Mouse (Mus musculus): ENCODE measurements around the gene Upk2. TPM values are rescaled to one million over a fixed set of nuclear protein-coding genes. Genes with fewer than 3 reads are reported as not detected.
A peak's percentile ranks its signal among the peaks of the same experiment; 100 is the strongest.

The Upk2 gene
- total and polyA plus RNA-seq, 3 experiments: 0.53 TPM; not detected in 2

GRCm38 (mm10) chr9:44406906-44407751 lies 47.6 kb downstream of the Upk2 start, which contains the start of the genes Rps25 and Trappc4:
Rps25 (plus strand) TSS chr9:44407139.
Trappc4 (minus strand) TSS chr9:44407600.
- Histone ChIP-seq H3K27me3 (ENCODE audit: control insufficient read depth, insufficient read depth, low read length) (no peaks in the 10 kb centered on the region), H3K36me3 (ENCODE audit: control insufficient read depth, insufficient read depth, low read length) (peaks cover 12% of the 10 kb centered on the region), H3K79me2 (replicated peaks; ENCODE audit: control insufficient read depth, insufficient read depth, low read length) (no peaks in the 10 kb centered on the region), H3K27ac (peak within 1 kb of the TSS; percentile 94), H3K4me3 (peak within 1 kb of the TSS; percentile 79), H3K4me1 (ENCODE audit: control insufficient read depth, insufficient read depth, low read length) (peaks cover 1% of the 10 kb centered on the region; the same call in 1 of the 2 replicates), H3K9ac (ENCODE audit: low read depth, low read length) (peak within 1 kb of the TSS; percentile 92)
- TF ChIP-seq POLR2A (IDR thresholded peaks at IDR 0.05; ENCODE audit: insufficient read depth, low read depth, low read length) (peak; percentile 71; the same call in 1 of the 2 replicates), EP300 (IDR thresholded peaks at IDR 0.05; ENCODE audit: insufficient read depth, low read depth, low read length) (peak; percentile 68), CTCF (IDR thresholded peaks at IDR 0.05) (no peak)
- peak; percentile 94 for DNase-seq
- WGBS: under 1% methylated on average over 51 of the region's 51 CpGs
- intact Hi-C loops (cut with DNase I): no loop called here

DNA sequence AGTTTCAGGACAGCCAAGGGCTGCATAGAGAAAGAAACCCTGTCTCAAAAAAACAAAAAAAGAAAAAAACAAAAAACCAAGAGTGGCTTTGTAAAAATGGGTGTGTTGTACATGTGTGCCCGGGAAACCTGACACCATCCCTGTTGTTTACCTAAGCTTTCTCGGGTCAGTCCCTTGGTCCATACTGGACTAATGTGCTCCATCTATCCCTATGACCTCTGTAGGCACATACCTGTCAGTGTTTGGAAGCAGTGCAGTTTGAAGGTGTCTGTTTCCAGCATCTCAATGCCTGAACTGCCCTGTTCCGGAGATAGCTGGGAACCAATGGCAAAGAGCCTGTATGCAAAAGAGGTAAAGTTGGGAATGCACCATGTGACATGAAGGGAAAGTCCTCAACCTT lies 49.8 kb downstream of the Upk2 start:
- Histone ChIP-seq H3K79me2 (replicated peaks; ENCODE audit: control insufficient read depth, insufficient read depth, low read length) (no peaks in the 10 kb centered on the region), H3K36me3 (ENCODE audit: control insufficient read depth, insufficient read depth, low read length) (peaks cover 7% of the 10 kb centered on the region), H3K9ac (ENCODE audit: low read depth, low read length) (no peak overlapping the region), H3K27me3 (ENCODE audit: control insufficient read depth, insufficient read depth, low read length) (no peaks in the 10 kb centered on the region), H3K4me3 (no peak overlapping the region), H3K27ac (no peak overlapping the region), H3K4me1 (ENCODE audit: control insufficient read depth, insufficient read depth, low read length) (peaks cover 6% of the 10 kb centered on the region; the same call in 1 of the 2 replicates)
- intact Hi-C loops (cut with DNase I): no loop called here
- DNase-seq: no peak
- 85% methylated on average over 3 of the region's 3 CpGs for WGBS
- no peak for TF ChIP-seq POLR2A (IDR thresholded peaks at IDR 0.05; ENCODE audit: insufficient read depth, low read depth, low read length)
- no peak for TF ChIP-seq EP300 (IDR thresholded peaks at IDR 0.05; ENCODE audit: insufficient read depth, low read depth, low read length)
- TF ChIP-seq CTCF (IDR thresholded peaks at IDR 0.05): no peak

Other genes with a start within 250 kb of the Upk2 start
- 10 to 100 TPM; 17.8 to 18.7 TPM for gene Cbl, start 220.9 kb downstream of the Upk2 start, total RNA-seq (2021)
- gene Cbl, start 220.9 kb downstream of the Upk2 start, polyA plus RNA-seq (2012; rRNA removed): 5.0 and 11.8 TPM in 2 replicates
- not detected for gene Ccdc153, start 214.3 kb downstream of the Upk2 start, total RNA-seq (2021)
- gene Ccdc153, start 214.3 kb downstream of the Upk2 start, polyA plus RNA-seq (2012; rRNA removed): 1.6 TPM in 1 of 2 replicates, not detected in the other
- gene Pdzd3, start 203.5 kb downstream of the Upk2 start, total RNA-seq (2021): 1 to 10 TPM; 3.4 to 4.2 TPM
- 1.7 and 3.3 TPM in 2 replicates for gene Pdzd3, start 203.5 kb downstream of the Upk2 start, polyA plus RNA-seq (2012; rRNA removed)
- 10 to 100 TPM; 20.3 to 21.7 TPM for gene Nlrx1, start 186.4 kb downstream of the Upk2 start, total RNA-seq (2021)
- gene Nlrx1, start 186.4 kb downstream of the Upk2 start, polyA plus RNA-seq (2012; rRNA removed): 16.1 and 19.0 TPM in 2 replicates
- under 1 TPM; 0.42 to 0.75 TPM for gene Abcg4, start 166.4 kb downstream of the Upk2 start, total RNA-seq (2021)
- gene Abcg4, start 166.4 kb downstream of the Upk2 start, polyA plus RNA-seq (2012; rRNA removed): 1.9 and 2.1 TPM in 2 replicates
- gene Hinfp, start 149.3 kb downstream of the Upk2 start, total RNA-seq (2021): 10 to 100 TPM in 1 of 2 experiments, 1 to 10 TPM in 1; 6.9 to 10.2 TPM
- 12.6 and 16.0 TPM in 2 replicates for gene Hinfp, start 149.3 kb downstream of the Upk2 start, polyA plus RNA-seq (2012; rRNA removed)
- gene C2cd2l, start 134.7 kb downstream of the Upk2 start, total RNA-seq (2021): 10 to 100 TPM; 14.4 to 15.7 TPM
- gene C2cd2l, start 134.7 kb downstream of the Upk2 start, polyA plus RNA-seq (2012; rRNA removed): 20.4 and 29.9 TPM in 2 replicates
- 10 to 100 TPM; 18.9 to 20.6 TPM for gene Dpagt1, start 129.0 kb downstream of the Upk2 start, total RNA-seq (2021)
- 34.3 and 51.3 TPM in 2 replicates for gene Dpagt1, start 129.0 kb downstream of the Upk2 start, polyA plus RNA-seq (2012; rRNA removed)
- gene H2afx, start 120.3 kb downstream of the Upk2 start, total RNA-seq (2021): 10 to 100 TPM; 12.8 TPM
- gene H2afx, start 120.3 kb downstream of the Upk2 start, polyA plus RNA-seq (2012; rRNA removed): 12.7 and 14.2 TPM in 2 replicates
- 10 to 100 TPM; 39.8 to 49.3 TPM for gene Hmbs, start 110.7 kb downstream of the Upk2 start, total RNA-seq (2021)
- 37.8 and 51.3 TPM in 2 replicates for gene Hmbs, start 110.7 kb downstream of the Upk2 start, polyA plus RNA-seq (2012; rRNA removed)
- gene Vps11, start 93.3 kb downstream of the Upk2 start, total RNA-seq (2021): 10 to 100 TPM; 13.9 to 15.3 TPM
- 15.5 and 17.9 TPM in 2 replicates for gene Vps11, start 93.3 kb downstream of the Upk2 start, polyA plus RNA-seq (2012; rRNA removed)
- gene Hyou1, start 75.5 kb downstream of the Upk2 start, total RNA-seq (2021): 10 to 100 TPM; 73.9 to 79.6 TPM
- gene Hyou1, start 75.5 kb downstream of the Upk2 start, polyA plus RNA-seq (2012; rRNA removed): 23.1 and 41.1 TPM in 2 replicates
- gene Slc37a4, start 58.1 kb downstream of the Upk2 start, total RNA-seq (2021): 10 to 100 TPM; 20.9 to 24.8 TPM
- 38.9 and 62.9 TPM in 2 replicates for gene Slc37a4, start 58.1 kb downstream of the Upk2 start, polyA plus RNA-seq (2012; rRNA removed)
- gene Rps25, start 47.8 kb downstream of the Upk2 start, total RNA-seq (2021): 100 to 1,000 TPM; 735 to 889 TPM
- 162 and 268 TPM in 2 replicates for gene Rps25, start 47.8 kb downstream of the Upk2 start, polyA plus RNA-seq (2012; rRNA removed)
- 10 to 100 TPM; 34.9 to 36.2 TPM for gene Trappc4, start 47.4 kb downstream of the Upk2 start, total RNA-seq (2021)
- 28.2 and 39.9 TPM in 2 replicates for gene Trappc4, start 47.4 kb downstream of the Upk2 start, polyA plus RNA-seq (2012; rRNA removed)
- 1 to 10 TPM; 5.5 to 5.7 TPM for gene Ccdc84, start 36.4 kb downstream of the Upk2 start, total RNA-seq (2021)
- gene Ccdc84, start 36.4 kb downstream of the Upk2 start, polyA plus RNA-seq (2012; rRNA removed): 10.5 and 18.1 TPM in 2 replicates
- gene Foxr1, start 13.8 kb downstream of the Upk2 start, total RNA-seq (2021): not detected
- not detected in 2 replicates for gene Foxr1, start 13.8 kb downstream of the Upk2 start, polyA plus RNA-seq (2012; rRNA removed)
- 10 to 100 TPM; 44.5 to 58.7 TPM for gene Bcl9l, start 27.8 kb upstream of the Upk2 start, total RNA-seq (2021)
- gene Bcl9l, start 27.8 kb upstream of the Upk2 start, polyA plus RNA-seq (2012; rRNA removed): 15.3 and 21.5 TPM in 2 replicates
- under 1 TPM; 0.41 to 0.42 TPM for gene Cxcr5, start 106.9 kb upstream of the Upk2 start, total RNA-seq (2021)
- 0.59 and 1.7 TPM in 2 replicates for gene Cxcr5, start 106.9 kb upstream of the Upk2 start, polyA plus RNA-seq (2012; rRNA removed)
- gene Ddx6, start 149.9 kb upstream of the Upk2 start, total RNA-seq (2021): 10 to 100 TPM; 75.6 to 88.4 TPM
- 14.3 and 26.7 TPM in 2 replicates for gene Ddx6, start 149.9 kb upstream of the Upk2 start, polyA plus RNA-seq (2012; rRNA removed)
- not detected for gene Treh, start 218.3 kb upstream of the Upk2 start, total RNA-seq (2021)
- not detected in 2 replicates for gene Treh, start 218.3 kb upstream of the Upk2 start, polyA plus RNA-seq (2012; rRNA removed)

All from heart, adult 2 months (tissue).